Mouse (Mus musculus) limb, embryonic 11.5 days (tissue): ENCODE measurements around the gene Wdr18. TPM values are rescaled to one million over a fixed set of nuclear protein-coding genes. Genes with fewer than 3 reads are reported as not detected.
"Not testable (repeated sequence)": the region's sequence is repeated elsewhere in the genome, so short reads cannot be mapped to it uniquely, and the experiment has no call there.

ENCODE experiments used
- ATAC-seq: fragments of 200-750 bp; cut with Nextera tagmentation; 2 replicates; pipeline ENCODE4 v1.8.0; 2017; ENCODE audit warnings: low read depth; ENCODE audit not compliant: insufficient number of reproducible peaks, low FRiP score, low TSS enrichment
- DNase-seq: peaks from one replicate; pipeline ENCODE4 v3.0.0-alpha.2; 2015; ENCODE audit warnings: low spot score
- H3K27ac ChIP-seq: fragments of 300-500 bp; sonication (generic); replicated peaks from 2 replicates; pipeline ENCODE4 v1.5.1; 2014; ENCODE audit warnings: low read depth, mild to moderate bottlenecking, low read length
- H3K27me3 ChIP-seq: fragments of 300-500 bp; sonication (generic); 2 replicates; pipeline ENCODE4 v1.6.1; 2014; ENCODE audit warnings: mild to moderate bottlenecking, low read length, mixed read lengths; ENCODE audit not compliant: control insufficient read depth, insufficient read depth
- H3K36me3 ChIP-seq: fragments of 300-500 bp; sonication (generic); 2 replicates; pipeline ENCODE4 v1.6.1; 2014; ENCODE audit warnings: mild to moderate bottlenecking, low read length, moderate library complexity, mixed read lengths; ENCODE audit not compliant: control insufficient read depth, insufficient read depth
- H3K4me1 ChIP-seq: fragments of 300-500 bp; sonication (generic); 2 replicates; pipeline ENCODE4 v1.6.1; 2014; ENCODE audit warnings: low read length, mixed read lengths; ENCODE audit not compliant: control insufficient read depth, insufficient read depth
- H3K4me2 ChIP-seq: fragments of 300-500 bp; sonication (generic); 2 replicates; pipeline ENCODE4 v1.6.1; 2014; ENCODE audit warnings: low read depth, mild to moderate bottlenecking, moderate library complexity; ENCODE audit not compliant: severe bottlenecking
- H3K4me3 ChIP-seq: fragments of 300-500 bp; sonication (generic); 2 replicates; pipeline ENCODE4 v1.5.1; 2014; ENCODE audit warnings: low read depth, low read length
- H3K9ac ChIP-seq: fragments of 300-500 bp; sonication (generic); 2 replicates; pipeline ENCODE4 v1.6.1; 2014; ENCODE audit warnings: mild to moderate bottlenecking, low read length
- H3K9me3 ChIP-seq: fragments of 300-500 bp; sonication (generic); 2 replicates; pipeline ENCODE4 v1.6.1; 2016; ENCODE audit warnings: low read length; ENCODE audit not compliant: control insufficient read depth
- WGBS: fragments of 180-500 bp; shearing (Covaris S2); extraction: QIAGEN DNeasy Blood & Tissue Kit; methylation state at CpG from one replicate; pipeline ENCODE4 v1.1.7; 2014; 5-methylcytosine and 5-hydroxymethylcytosine counted together
- polyA plus RNA-seq: library from polyadenylated mRNA; unstranded; fragments of >200 nt; fragmentation: Nextera tagmentation; extraction: Ambion mirVana; gene quantifications from 2 replicates; pipeline ENCODE4 v1.2.1, GENCODE M21; 2014

Gene Wdr18
- polyA plus RNA-seq, 1 experiment from 2014 or later, result 144 TPM

DNA sequence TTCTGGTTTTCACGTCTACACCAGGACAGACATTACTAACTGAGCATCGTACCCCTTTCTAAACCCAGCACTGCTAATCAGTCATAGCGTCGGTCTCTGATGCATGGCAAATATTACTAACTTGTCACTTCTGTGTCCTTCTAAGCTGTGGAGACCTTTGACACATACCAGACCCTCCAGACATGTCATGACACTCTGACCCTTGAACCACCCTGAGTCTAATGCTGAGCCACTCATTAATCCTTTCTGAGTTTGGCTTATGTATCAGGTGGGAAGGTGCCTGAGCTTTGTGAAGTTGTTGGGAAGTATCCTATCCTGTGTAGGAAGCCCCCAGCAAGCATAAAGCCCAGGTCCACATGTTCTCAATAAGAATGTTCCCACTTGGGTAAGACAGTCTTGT, 10.1 kb upstream of the Wdr18 start:
- Histone ChIP-seq H3K9me3 (no peaks in the 10 kb centered on the region), H3K4me2 (no peak overlapping the region), H3K27me3 (no peaks in the 10 kb centered on the region), H3K36me3 (peaks cover 17% of the 10 kb centered on the region), H3K9ac (no peak overlapping the region), H3K4me1 (peaks cover 23% of the 10 kb centered on the region), H3K27ac (no peak overlapping the region), H3K4me3 (no peak overlapping the region)
- DNase-seq (no peak), ATAC-seq (no peak)
- WGBS, result 85% methylated on average over 4 of the region's 4 CpGs

DNA sequence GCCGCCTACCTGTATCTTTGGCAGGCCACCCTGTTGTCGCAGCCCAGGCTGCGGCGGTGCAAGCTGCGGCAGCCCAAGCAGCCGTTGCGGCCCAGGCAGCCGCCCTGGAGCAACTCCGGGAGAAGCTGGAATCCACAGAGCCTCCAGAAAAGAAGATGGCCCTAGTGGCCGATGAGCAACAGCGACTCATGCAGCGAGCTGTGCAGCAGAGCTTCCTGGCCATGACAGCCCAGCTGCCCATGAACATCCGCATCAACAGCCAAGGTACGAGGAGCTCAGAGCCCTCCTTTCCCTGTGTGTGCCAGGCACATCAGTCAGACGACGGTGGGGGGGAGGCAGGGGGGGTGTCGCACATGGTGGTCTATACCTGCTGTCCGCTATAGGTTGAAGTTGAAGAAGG, 9.3 kb upstream of the Wdr18 start:
- Histone ChIP-seq H3K4me1 (peaks cover 15% of the 10 kb centered on the region), H3K4me2 (no peak overlapping the region), H3K9me3 (no peaks in the 10 kb centered on the region), H3K9ac (no peak overlapping the region), H3K27me3 (no peaks in the 10 kb centered on the region), H3K4me3 (no peak overlapping the region), H3K27ac (no peak overlapping the region), H3K36me3 (peaks cover 17% of the 10 kb centered on the region)
- ATAC-seq (no peak), DNase-seq (no peak)
- WGBS, result 87% methylated on average over 18 of the region's 18 CpGs

DNA sequence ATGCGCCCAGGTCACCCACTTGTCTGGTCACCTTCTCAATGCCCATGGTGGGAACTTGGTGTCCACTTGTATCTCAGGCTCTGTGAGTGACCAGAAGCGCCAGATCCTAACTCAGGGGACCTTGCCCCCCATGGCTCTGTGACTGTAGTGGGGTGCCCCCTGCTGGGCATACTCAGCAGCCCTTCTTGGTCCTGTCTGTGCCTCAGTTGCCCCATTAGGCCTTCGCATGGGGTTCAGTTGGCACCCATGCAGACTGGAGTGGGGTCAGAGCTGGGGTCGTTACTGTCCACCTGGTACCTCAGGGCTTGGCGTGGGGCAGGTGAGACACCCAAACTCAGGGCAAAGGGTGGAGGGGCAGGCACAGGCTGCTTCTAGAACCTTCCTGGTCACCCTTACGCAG, 6.0 kb upstream of the Wdr18 start:
- DNase-seq (no peak), ATAC-seq (no peak)
- 0 out of 2 replicates have a peak overlapping the region, but pooled peaks have one; percentile 33 for H3K27ac ChIP-seq
- H3K4me3 ChIP-seq, result no peak overlapping the region
- H3K9ac ChIP-seq, result no peak overlapping the region
- no peaks in the 10 kb centered on the region for H3K27me3 ChIP-seq
- peaks cover 7% of the 10 kb centered on the region; the same call in 1 of the 2 replicates for H3K4me1 ChIP-seq
- H3K4me2 ChIP-seq, result no peak overlapping the region
- 81% methylated on average over 6 of the region's 6 CpGs for WGBS
- peaks cover 16% of the 10 kb centered on the region for H3K36me3 ChIP-seq
- no peaks in the 10 kb centered on the region for H3K9me3 ChIP-seq

DNA sequence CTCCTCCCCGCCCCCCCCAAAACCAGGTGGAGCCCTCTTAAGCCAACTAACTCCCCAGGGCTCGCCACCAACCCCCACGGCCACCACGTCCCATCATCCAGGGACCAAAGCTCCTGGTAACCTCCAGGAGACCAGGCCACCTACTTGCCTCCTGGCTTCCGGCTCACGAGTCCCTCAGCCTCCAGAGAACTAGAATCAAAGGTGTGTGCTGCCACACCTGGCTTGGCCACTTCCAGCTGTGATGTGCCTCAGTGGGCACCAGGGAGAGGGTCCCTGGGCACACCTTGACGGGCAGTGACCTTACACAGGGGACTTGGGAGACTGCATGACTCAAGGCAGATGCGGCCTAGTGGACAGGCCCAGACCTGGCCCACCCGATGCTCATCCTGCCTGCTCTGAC, 4.3 kb upstream of the Wdr18 start:
- DNase-seq (no peak), ATAC-seq (no peak)
- whole genome bisulfite sequencing, result 55% methylated on average over 9 of the region's 9 CpGs
- H3K27ac ChIP-seq, result no peak overlapping the region
- H3K9ac ChIP-seq, result no peak overlapping the region
- H3K4me2 ChIP-seq, result no peak overlapping the region
- no peak overlapping the region for H3K4me3 ChIP-seq
- H3K27me3 ChIP-seq, result no peaks in the 10 kb centered on the region
- H3K36me3 ChIP-seq, result peaks cover 9% of the 10 kb centered on the region
- no peaks in the 10 kb centered on the region for H3K9me3 ChIP-seq
- H3K4me1 ChIP-seq, result peaks cover 8% of the 10 kb centered on the region

DNA sequence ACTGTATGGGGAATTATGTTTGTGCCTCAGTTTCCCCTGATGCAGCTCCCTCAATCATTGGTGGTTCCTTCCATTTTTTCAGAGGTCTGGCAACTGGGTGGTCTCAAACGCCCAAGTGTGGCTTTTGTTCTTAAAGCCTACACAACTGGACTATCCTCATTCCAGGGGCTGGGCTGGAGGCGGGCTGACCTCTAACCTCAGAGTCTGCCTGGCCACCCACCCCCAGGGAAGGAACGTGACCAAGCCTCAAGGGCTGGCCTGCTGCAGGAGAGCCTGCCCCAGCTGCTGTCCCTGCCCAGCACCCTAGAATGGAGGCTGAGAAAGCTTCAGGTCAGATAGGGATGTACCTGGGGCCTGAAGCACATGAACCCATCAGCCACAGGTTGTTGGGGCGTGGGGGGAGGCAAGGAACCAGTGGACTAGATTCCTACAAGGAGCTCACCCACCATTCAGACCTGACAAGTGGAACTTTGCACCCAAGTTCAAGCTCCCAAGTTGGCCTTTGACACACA, 3.3 kb upstream of the Wdr18 start:
- peaks cover 3% of the 10 kb centered on the region; the same call in 1 of the 2 replicates for H3K36me3 ChIP-seq
- no peak overlapping the region for H3K4me3 ChIP-seq
- ATAC-seq (no peak), DNase-seq (no peak)
- peaks cover 12% of the 10 kb centered on the region for H3K4me1 ChIP-seq
- H3K9ac ChIP-seq, result no peak overlapping the region
- H3K27me3 ChIP-seq, result no peaks in the 10 kb centered on the region
- H3K27ac ChIP-seq, result no peak overlapping the region
- H3K4me2 ChIP-seq, result no peak overlapping the region
- no peaks in the 10 kb centered on the region for H3K9me3 ChIP-seq
- WGBS, result 27% methylated on average over 4 of the region's 4 CpGs

DNA sequence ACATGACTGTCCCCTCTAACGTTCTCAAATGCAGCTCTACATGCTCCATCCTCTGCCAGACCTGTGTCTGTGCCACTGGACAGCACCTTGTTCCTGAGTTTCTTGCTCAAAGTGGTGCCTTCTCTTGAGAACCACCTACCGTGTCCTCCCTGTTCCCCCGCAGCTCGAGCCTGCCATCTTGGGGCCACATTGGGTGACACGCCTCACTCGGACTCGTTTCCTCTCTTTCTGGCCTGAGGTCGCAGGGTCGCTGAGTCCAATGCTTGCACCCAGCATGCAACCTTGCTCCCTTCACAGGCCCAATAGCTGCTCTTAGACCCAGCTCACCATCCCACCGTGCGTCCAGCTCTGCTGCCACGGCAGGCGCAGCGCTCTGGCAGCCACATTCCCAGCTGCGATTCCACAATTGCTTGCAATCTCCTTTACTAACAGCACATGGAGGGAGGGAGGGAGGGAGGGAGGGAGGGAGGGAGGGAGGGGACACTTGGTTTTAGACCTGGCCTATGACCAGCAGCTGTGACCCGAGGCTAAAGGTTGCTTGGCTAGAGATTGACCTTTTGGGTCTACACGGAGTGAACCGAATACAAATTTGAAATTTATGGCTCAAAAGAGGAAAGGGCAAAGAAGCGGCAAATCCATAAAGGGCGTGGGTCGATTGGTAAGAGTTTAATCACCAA, 1.7 kb upstream of the Wdr18 start:
- no peak overlapping the region for H3K9ac ChIP-seq
- no peaks in the 10 kb centered on the region for H3K9me3 ChIP-seq
- peaks cover 6% of the 10 kb centered on the region for H3K36me3 ChIP-seq
- H3K27me3 ChIP-seq, result no peaks in the 10 kb centered on the region
- no peak overlapping the region for H3K27ac ChIP-seq
- DNase-seq (peak; percentile 85), ATAC-seq (no peak)
- H3K4me3 ChIP-seq, result no peak overlapping the region
- WGBS, result 8% methylated on average over 21 of the region's 21 CpGs
- peaks cover 12% of the 10 kb centered on the region for H3K4me1 ChIP-seq
- no peak overlapping the region for H3K4me2 ChIP-seq

DNA sequence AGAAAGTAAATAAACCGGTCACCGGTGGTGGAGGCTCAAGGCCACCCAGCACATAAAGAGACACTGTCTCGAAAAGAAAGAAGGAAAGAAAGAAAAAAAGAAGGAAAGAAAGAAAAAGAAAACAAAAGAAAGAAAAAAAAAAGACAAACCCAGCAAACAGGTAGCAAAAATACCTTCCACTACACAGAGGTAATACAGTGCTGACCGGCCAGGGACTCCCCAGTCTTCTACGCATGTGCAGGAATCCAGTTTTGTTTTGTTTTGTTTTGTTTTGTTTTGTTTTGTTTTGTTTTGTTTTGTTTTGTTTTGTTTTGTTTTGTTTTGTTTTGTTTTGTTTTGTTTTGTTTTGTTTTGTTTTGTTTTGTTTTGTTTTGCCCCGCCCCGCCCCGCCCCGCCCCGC, 540 bp upstream of the Wdr18 start:
- Histone ChIP-seq H3K36me3 (peaks cover 10% of the 10 kb centered on the region), H3K4me1 (peaks cover 12% of the 10 kb centered on the region)
- H3K9me3 ChIP-seq, H3K9ac ChIP-seq, ATAC-seq, DNase-seq, H3K27me3 ChIP-seq, H3K27ac ChIP-seq, H3K4me3 ChIP-seq, H3K4me2 ChIP-seq: not testable (repeated sequence)
- WGBS, result 35% methylated on average over 10 of the region's 10 CpGs

DNA sequence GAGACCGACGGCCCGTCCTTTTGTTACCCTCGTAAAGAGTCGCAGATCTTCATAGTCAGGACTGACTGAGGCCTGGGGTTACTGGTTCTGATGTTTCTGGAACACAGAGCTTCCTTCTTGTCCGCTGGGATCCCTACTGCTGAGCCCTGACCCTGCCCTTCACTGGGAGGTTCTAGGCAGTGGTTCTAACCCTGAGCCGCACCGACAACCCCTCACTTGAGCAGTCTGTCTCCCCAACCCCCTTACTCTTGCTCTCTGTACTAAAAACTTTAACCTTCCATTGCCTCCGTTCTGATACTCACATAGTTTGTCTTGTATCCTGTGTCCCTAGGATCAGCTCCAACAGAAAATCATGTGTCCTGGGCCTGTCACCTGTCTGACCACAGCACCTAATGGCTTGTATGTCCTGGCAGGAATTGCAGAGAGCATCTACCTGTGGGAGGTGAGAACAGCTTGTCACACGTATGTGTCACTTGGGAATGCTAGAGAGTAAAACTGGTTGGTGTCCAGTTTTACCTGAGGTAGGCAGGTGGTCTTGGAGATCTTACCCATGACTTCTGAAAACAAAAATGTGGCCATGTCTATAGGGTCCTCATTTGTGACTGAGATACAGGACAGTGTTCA, 831 bp downstream of the Wdr18 start:
- DNase-seq (no peak), ATAC-seq (no peak)
- Histone ChIP-seq H3K4me1 (peaks cover 12% of the 10 kb centered on the region), H3K9ac (peak overlapping the region; percentile 85), H3K36me3 (peaks cover 22% of the 10 kb centered on the region), H3K4me2 (peak overlapping the region; percentile 83), H3K27me3 (no peaks in the 10 kb centered on the region), H3K27ac (0 out of 2 replicates have a peak overlapping the region, but pooled peaks have one; percentile 68), H3K9me3 (no peaks in the 10 kb centered on the region), H3K4me3 (peak overlapping the region; percentile 99)
- 15% methylated on average over 10 of the region's 10 CpGs for WGBS
